Mouse (Mus musculus) activated CD4-positive, CD25-positive, alpha-beta regulatory T cell, adult 4 months (primary cell): ENCODE data around the gene Fbxo11. TPM values are rescaled to one million over a fixed set of nuclear protein-coding genes. Genes with fewer than 3 reads are reported as not detected.

Experiments
- ATAC-seq: one replicate; pipeline ENCODE4 v1.8.0; 2017
- polyA plus RNA-seq, 2 experiments: library from polyadenylated mRNA; unstranded; fragments of 100-300 nt; shearing (Covaris generic); gene quantifications; one replicate each; pipeline ENCODE4 v1.2.1; 2017

Fbxo11 gene
- 10 to 100 TPM; 15.5 to 24.3 TPM for polyA plus RNA-seq

GRCm38 (mm10) chr17:88065031-88065800 lies at the start of gene Fbxo11:
Fbxo11 (minus strand) TSS chr17:88065291.
- no peak for ATAC-seq

DNA sequence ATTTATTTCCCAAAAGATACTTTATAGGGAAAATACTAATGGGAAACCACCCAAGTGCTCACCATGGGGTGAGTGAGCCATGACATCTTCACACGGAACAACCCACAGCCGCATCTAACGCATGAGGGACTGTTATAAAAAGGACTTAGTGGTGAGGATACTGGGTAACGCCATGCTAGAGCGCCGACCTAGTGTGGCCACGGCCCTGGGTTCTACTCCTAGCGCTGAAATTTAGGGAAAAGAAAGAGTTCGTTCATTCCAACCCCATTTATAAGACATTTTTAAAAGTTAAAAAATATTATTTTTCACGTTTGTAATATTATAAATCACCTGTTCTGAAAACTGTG lies 48.8 kb upstream of the Fbxo11 start:
- no peak for ATAC-seq

DNA sequence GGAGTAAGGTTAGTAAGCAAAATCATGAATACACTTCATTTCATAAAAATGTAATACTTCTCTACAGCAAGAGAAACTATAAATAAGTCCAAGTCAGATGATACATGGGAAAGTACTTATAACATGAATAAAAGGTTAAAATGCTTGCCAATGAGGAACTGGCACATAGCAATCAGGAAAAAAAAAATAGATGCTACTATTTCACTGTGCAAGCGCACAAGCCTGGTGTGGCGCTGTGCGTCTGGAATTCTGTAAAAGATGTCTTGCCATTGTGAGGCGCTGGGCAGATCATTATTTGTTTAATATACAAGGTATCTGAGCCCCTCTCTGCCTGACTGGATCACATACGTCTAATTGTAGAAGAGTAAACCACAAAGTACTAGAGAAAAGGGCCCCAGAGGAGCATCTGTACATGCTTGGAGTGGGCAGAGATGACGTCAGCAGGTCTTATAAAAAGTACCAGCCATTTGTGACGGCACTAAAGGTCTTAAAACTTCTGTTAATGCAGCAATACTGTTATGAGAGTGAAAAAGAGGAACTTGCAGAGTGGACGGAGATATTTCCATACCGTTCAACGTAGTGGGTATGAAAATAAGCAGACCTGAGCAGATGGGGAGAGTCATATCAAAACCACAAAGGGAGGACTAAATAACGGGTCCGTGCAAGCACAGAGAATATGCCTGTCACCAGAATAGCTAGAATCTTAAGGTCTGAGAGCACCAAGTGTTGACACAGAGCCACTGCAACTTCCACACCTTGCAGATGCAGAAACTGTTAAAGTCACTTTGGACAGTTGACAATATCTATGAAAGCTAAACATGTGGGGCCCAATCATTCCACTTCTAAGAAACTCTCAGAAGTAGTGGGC lies 48.2 kb upstream of the Fbxo11 start:
- peak; percentile 49 for ATAC-seq

DNA sequence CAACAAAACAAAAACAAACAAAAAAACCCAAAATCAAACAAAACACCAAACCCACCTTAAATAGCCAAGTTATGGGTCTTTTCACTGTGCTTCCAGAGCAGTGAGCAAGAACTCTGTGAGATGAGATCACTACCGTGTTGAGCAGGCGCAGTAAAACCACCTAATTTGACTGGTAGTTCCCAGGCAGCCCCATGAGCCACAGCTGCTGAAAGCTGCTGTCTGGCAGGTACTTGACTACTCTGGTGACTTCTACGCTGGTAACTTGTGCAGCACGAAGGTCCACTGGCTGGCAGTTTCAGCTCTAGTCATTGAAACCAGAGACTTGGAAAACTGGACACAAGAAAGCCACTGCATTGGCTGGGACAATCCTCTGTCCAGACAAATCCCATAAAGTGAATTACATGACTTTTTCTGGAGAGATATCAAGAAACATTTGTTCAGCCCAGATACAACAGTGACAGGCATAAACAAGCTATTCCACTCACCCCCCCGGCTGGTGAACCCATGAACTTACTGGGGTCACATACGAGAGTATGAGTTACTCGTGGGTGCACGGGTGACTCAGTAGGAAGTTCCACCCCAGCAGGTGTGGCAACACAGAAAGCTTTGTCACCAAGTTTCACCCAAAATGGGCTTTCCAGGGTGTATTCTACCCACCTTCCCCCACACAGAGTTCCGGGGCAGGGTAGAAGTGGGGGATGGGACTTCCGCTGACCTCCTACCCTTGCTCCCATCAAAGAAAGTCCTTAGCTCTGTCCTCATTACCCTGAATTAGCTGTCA lies 47.0 kb upstream of the Fbxo11 start:
- peak; percentile 77 for ATAC-seq

GRCm38 (mm10) chr17:88111081-88111796 lies 46.1 kb upstream of the Fbxo11 start:
- no peak for ATAC-seq

DNA sequence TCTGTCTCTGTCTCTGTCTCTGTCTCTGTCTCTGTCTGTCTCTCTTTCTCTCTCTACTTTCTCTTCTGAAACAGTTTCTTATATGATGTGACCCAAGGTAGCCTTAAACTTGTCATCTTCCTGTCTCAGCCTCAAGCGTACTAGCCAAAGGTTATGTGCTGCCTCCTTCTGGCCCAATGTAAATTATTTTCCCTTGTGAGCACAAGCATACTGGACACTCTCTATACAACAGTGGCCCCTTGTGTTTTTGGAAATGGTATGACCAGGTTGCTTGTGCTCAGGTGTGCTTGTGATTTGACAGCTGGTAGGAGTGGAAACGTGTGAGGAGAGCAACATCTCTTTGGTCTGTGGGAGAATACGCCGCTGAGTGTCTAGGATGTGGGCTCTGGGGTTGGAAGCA lies 42.6 kb upstream of the Fbxo11 start:
- ATAC-seq, result no peak

DNA sequence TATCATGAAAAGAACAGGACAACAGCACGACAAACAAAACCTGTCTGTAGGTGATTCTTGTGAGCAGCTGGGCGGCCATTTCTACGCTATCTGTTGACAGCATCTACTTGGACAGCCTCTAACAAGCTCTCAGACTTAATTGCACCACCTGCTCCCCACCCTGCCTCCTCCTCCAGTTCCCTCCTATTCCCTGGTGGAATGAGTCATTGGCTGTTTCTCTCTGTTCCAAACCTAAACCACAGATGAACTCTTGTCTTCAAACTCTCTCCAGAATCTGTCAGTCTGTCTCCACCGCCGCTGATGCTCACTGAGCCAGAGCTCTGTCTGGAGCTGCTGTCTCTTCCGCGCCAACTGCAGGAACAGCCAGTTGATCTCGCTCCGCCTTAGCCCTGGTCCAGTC lies 41.3 kb upstream of the Fbxo11 start:
- ATAC-seq, result no peak

GRCm38 (mm10) chr17:88102597-88102996 lies 37.5 kb upstream of the Fbxo11 start:
- ATAC-seq, result no peak

GRCm38 (mm10) chr17:88098181-88098852 lies 33.2 kb upstream of the Fbxo11 start:
- no peak for ATAC-seq

- ATAC-seq, result no peak
Measured at GRCm38 (mm10) chr17:88097543-88097942, 32.5 kb upstream of the Fbxo11 start.

GRCm38 (mm10) chr17:88096809-88097399 lies 31.8 kb upstream of the Fbxo11 start:
- no peak for ATAC-seq

DNA sequence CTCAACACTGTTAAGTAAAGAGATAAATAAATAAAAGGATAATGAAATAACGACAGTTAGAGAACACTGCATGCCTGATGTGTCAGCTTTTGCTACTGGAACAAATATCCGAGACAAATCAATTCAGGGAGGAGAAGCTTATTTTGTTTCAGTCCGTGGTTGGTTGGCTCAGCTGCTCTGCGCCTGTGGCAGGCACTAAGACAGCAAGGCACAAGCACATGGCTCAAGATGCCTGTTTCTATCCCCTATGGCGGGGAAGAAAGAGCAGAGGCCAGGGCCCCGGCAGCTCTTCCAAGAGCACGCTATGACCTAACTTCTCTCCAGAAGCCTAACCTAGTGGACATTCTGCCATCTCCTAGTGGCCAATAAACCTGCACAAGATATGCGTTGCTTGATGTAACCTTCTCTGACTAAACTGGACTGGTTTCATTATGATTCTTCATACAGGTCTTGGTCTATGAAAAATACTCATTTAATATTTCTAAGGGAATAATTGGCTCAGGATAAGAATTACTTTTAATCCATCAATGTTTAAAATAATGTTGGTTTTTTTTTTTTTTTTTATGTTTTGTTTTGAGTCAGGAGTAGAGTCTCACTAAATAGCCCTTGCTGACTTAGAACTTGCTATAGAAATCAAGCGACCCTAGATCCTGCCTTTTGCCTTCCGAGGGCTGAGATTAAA lies 30.6 kb upstream of the Fbxo11 start:
- ATAC-seq, result no peak

DNA sequence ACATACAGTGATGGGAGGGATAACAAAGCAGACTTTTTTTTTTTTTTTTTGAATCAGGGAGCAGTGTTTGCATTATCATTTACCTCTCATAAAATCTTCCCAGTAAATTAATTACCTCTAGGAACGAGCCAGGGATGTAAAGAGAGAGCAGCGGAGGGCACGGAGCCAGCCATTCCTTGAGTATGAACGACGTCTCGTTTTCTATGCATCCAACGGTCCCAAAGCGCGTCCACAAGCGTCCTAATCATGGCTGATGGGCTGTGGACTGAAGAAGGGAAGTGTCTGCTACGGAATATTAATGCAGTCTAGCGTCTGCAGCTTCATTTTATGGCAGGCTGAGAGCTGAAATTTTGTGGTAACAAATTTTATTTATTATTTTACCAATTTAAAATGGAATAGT lies 29.2 kb upstream of the Fbxo11 start:
- ATAC-seq, result no peak

- ATAC-seq, result no peak
Measured at GRCm38 (mm10) chr17:88093798-88094197, 28.7 kb upstream of the Fbxo11 start.

- ATAC-seq, result no peak
Measured at GRCm38 (mm10) chr17:88085976-88086375, 20.9 kb upstream of the Fbxo11 start.

- no peak for ATAC-seq
Measured at GRCm38 (mm10) chr17:88081446-88081845, 16.4 kb upstream of the Fbxo11 start.

DNA sequence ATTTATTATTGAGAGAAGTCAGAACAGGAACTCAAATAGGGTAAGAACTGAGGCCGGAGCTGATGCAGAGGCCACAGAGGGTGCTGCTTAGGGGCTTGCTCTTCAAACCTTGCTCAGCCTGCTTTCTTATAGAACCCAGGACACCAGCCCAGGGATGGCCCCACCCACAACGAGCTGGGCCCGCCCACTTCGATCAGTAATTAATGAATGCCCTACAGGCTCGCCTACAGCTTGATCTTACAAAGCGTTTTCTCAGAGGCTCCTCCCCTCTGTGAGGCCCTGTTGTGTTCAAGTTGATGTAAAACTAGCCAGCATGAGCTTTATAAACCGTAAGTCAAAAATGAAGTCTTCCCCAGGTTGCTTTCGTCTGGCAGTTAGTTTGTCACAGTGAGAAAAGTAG lies 14.7 kb upstream of the Fbxo11 start:
- ATAC-seq, result no peak

DNA sequence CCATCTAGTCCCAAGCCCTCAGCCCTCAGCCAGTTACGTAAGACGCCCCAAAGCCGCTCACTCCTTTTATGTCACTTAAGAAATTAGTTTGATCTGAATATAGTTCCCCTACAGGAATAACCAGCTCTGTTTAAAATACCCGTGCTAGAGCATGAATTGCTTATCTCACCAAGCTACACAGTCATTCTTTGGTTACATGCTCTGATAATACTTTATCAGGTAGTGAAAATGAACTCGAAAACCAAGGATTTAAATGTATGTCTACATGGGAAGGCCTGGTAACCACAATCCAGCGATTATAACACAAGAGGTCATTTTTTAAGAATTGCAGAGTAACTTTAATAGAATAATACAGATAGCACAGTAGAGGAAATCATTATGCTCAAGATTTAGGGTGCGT lies 7.0 kb upstream of the Fbxo11 start:
- no peak for ATAC-seq

- ATAC-seq, result no peak
Measured at GRCm38 (mm10) chr17:88068024-88068719, 3.1 kb upstream of the Fbxo11 start.

GRCm38 (mm10) chr17:88067202-88067901 lies 2.3 kb upstream of the Fbxo11 start:
- ATAC-seq, result no peak
